Mouse (Mus musculus) thymus, adult 2 months (tissue): ENCODE data around the gene Fam76b. TPM values are rescaled to one million over a fixed set of nuclear protein-coding genes. Genes with fewer than 3 reads are reported as not detected.

Experiments used
- DNase-seq: peaks from one replicate; pipeline ENCODE4 v3.0.0; 2021
- H3K27ac ChIP-seq: fragments of 200-500 bp; 2 replicates; pipeline ENCODE4 v1.5.1; 2012; ENCODE audit warnings: low read length, control low read depth; ENCODE audit not compliant: control insufficient read depth, insufficient read depth
- H3K27me3 ChIP-seq: fragments of 200-500 bp; 2 replicates; pipeline ENCODE4 v1.6.1; 2012; ENCODE audit warnings: mild to moderate bottlenecking, low read length, moderate library complexity, mixed read lengths; ENCODE audit not compliant: control insufficient read depth, insufficient read depth
- H3K36me3 ChIP-seq: fragments of 200-500 bp; 2 replicates; pipeline ENCODE4 v1.6.1; 2012; ENCODE audit warnings: mild to moderate bottlenecking, low read length, moderate library complexity; ENCODE audit not compliant: control insufficient read depth, insufficient read depth
- H3K4me1 ChIP-seq: fragments of 200-500 bp; replicated peaks from 2 replicates; pipeline ENCODE4 v1.6.1; 2012; ENCODE audit warnings: low read length; ENCODE audit not compliant: control insufficient read depth, insufficient read depth
- H3K4me3 ChIP-seq: fragments of 200-500 bp; 2 replicates; pipeline ENCODE4 v1.5.1; 2012; ENCODE audit warnings: mild to moderate bottlenecking, low read length, control low read depth, moderate library complexity; ENCODE audit not compliant: control insufficient read depth, insufficient read depth
- CTCF ChIP-seq: fragments of 200-500 bp; IDR thresholded peaks from 2 replicates; pipeline ENCODE4 v1.5.1; 2012; ENCODE audit warnings: mild to moderate bottlenecking, control low read depth, low read length, moderate library complexity, borderline replicate concordance; ENCODE audit not compliant: control insufficient read depth, poor library complexity, insufficient read depth; ENCODE audit errors: extremely low read depth
- POLR2A ChIP-seq: fragments of 200-500 bp; IDR thresholded peaks from 2 replicates; pipeline ENCODE4 v1.6.1; 2012; ENCODE audit warnings: mild to moderate bottlenecking, low read length, control low read depth, moderate library complexity; ENCODE audit not compliant: control insufficient read depth, poor library complexity, insufficient read depth; ENCODE audit errors: extremely low read depth
- WGBS: fragments of 180-500 bp; shearing (Covaris S2); methylation state at CpG from one replicate; pipeline ENCODE4 v1.1.7; 2018; 5-methylcytosine and 5-hydroxymethylcytosine counted together
- polyA plus RNA-seq: library from polyadenylated mRNA; depleted of rRNA; stranded (reverse); fragments of >200 nt; gene quantifications from 2 replicates; pipeline ENCODE4 v1.2.3, GENCODE M21; 2012; rRNA removed

The Fam76b gene
- polyA plus RNA-seq, 1 experiment = 17.2 TPM

- H3K27me3 ChIP-seq = no peaks in the 10 kb centered on the region
- 76% methylated on average over 7 of the region's 7 CpGs for WGBS
- no peak for DNase-seq
- H3K4me3 ChIP-seq = no peak overlapping the region
- no peaks in the 10 kb centered on the region for H3K36me3 ChIP-seq
- no peaks in the 10 kb centered on the region for H3K4me1 ChIP-seq
- TF ChIP-seq POLR2A = no peak
- no peak for TF ChIP-seq CTCF
- H3K27ac ChIP-seq = peak overlapping the region; percentile 64
These were observed 67.4 kb downstream of the Fam76b start for GRCm38 (mm10) chr9:13894936-13895335.

- Histone ChIP-seq H3K4me3 (no peak overlapping the region), H3K27me3 (no peaks in the 10 kb centered on the region), H3K4me1 (no peaks in the 10 kb centered on the region), H3K27ac (no peak overlapping the region), H3K36me3 (no peaks in the 10 kb centered on the region)
- no peak for DNase-seq
- no peak for TF ChIP-seq CTCF
- TF ChIP-seq POLR2A = no peak
- 84% methylated on average over 6 of the region's 6 CpGs for WGBS
These were observed 68.5 kb downstream of the Fam76b start for GRCm38 (mm10) chr9:13896055-13896454.

GRCm38 (mm10) chr9:13898510-13899305 is 71.2 kb downstream of the Fam76b start:
- DNase-seq = no peak
- Histone ChIP-seq H3K27ac (no peak overlapping the region), H3K4me3 (no peak overlapping the region), H3K36me3 (no peaks in the 10 kb centered on the region), H3K4me1 (no peaks in the 10 kb centered on the region), H3K27me3 (no peaks in the 10 kb centered on the region)
- TF ChIP-seq POLR2A (no peak), CTCF (no peak)
- 90% methylated on average over 19 of the region's 19 CpGs for WGBS

GRCm38 (mm10) chr9:13902030-13902429 is 74.5 kb downstream of the Fam76b start:
- Histone ChIP-seq H3K36me3 (no peaks in the 10 kb centered on the region), H3K4me3 (no peak overlapping the region), H3K27me3 (no peaks in the 10 kb centered on the region), H3K27ac (no peak overlapping the region), H3K4me1 (no peaks in the 10 kb centered on the region)
- DNase-seq = no peak
- WGBS = 93% methylated on average over 3 of the region's 3 CpGs
- no peak for TF ChIP-seq CTCF
- no peak for TF ChIP-seq POLR2A

GRCm38 (mm10) chr9:13904091-13904779 is 76.7 kb downstream of the Fam76b start:
- H3K27me3 ChIP-seq = no peaks in the 10 kb centered on the region
- 41% methylated on average over 5 of the region's 5 CpGs for WGBS
- DNase-seq = no peak
- TF ChIP-seq POLR2A (no peak), CTCF (no peak)
- H3K36me3 ChIP-seq = no peaks in the 10 kb centered on the region
- no peaks in the 10 kb centered on the region for H3K4me1 ChIP-seq
- H3K4me3 ChIP-seq = no peak overlapping the region
- no peak overlapping the region for H3K27ac ChIP-seq

Other genes with a start within 250 kb of the Fam76b start
- 25.4 and 35.3 TPM in 2 replicates for gene Mtmr2, start 79.3 kb upstream of the Fam76b start, polyA plus RNA-seq
- 27.3 and 27.9 TPM in 2 replicates for gene Cep57, start 609 bp upstream of the Fam76b start, polyA plus RNA-seq